Mouse (Mus musculus) ES-E14 (cell line): ENCODE measurements around the gene Zfp119a.

Experiments
- MAFK ChIP-seq: IDR thresholded peaks from 2 replicates; pipeline ENCODE4 v1.6.1; 2014; ENCODE audit warnings: mild to moderate bottlenecking, low read depth, low read length, inconsistent platforms; ENCODE audit not compliant: insufficient read depth
- ZC3H11A ChIP-seq: IDR thresholded peaks from 2 replicates; pipeline ENCODE4 v1.6.1; 2012; ENCODE audit warnings: low read depth, mild to moderate bottlenecking, inconsistent platforms, low read length, borderline replicate concordance

- no peak for TF ChIP-seq ZC3H11A
- no peak for TF ChIP-seq MAFK
Measured at GRCm38 (mm10) chr17:55883631-55884030, 4.9 kb upstream of the Zfp119a start.
